Mouse (Mus musculus) thymus, postnatal 10 days (tissue): Measurements from ENCODE around the gene 4930438A08Rik.
A peak's percentile ranks its signal among the peaks of the same experiment; 100 is the strongest.
"Not testable (repeated sequence)": the region's sequence is repeated elsewhere in the genome, so short reads cannot be mapped to it uniquely, and the experiment has no call there.

Experiments used
- DNase-seq, 2 experiments: peaks; one replicate each; pipeline ENCODE4 v3.0.0; 2021; ENCODE audit warnings: low spot score in 2 of 2

4930438A08Rik gene

DNA sequence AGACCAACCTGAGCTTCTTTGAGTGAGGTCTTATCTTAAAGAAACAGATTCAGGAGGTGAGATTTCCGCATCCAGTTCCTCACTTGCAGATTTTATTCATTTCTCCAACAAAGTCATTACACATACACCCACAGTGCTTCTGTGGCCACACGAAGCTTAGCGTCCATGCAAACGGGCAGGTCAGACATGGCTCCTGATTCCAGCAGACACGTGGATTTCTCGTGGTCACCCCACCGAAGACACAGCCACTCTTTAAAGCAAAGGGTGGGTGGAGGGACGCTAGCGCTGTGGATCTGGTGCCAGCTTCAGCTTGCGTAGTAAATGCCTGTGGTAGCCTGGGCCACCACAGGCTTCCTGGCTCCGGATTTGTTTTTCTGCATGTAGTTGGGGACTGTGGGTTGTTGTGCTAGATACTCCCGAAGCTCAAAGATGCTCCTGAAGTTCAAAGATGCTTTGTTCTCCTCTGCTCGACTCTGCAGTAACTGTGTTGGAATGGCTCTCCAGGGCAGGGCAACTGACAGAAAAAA, 7.4 kb downstream of the 4930438A08Rik start:
- DNase-seq, result no peak

DNA sequence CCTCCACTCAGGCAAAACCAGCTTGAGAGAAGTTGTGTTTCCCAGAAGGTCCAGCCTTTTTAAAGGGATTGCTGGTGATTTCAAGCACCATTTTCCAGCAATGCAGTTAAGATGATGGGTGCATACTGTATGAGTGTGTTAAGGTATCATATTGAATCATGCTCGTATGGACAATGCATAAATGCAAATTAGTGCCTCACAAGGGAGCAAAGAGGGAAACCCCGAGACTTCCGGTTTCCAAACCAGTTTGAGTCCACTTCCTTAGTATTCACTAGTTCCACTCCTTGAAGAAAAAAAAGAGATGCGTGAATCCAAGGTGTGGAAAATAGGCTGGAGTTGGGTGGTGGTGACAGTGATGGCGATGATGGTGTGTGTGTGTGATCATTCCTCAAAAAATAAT, 7.9 kb downstream of the 4930438A08Rik start:
- DNase-seq, result no peak

DNA sequence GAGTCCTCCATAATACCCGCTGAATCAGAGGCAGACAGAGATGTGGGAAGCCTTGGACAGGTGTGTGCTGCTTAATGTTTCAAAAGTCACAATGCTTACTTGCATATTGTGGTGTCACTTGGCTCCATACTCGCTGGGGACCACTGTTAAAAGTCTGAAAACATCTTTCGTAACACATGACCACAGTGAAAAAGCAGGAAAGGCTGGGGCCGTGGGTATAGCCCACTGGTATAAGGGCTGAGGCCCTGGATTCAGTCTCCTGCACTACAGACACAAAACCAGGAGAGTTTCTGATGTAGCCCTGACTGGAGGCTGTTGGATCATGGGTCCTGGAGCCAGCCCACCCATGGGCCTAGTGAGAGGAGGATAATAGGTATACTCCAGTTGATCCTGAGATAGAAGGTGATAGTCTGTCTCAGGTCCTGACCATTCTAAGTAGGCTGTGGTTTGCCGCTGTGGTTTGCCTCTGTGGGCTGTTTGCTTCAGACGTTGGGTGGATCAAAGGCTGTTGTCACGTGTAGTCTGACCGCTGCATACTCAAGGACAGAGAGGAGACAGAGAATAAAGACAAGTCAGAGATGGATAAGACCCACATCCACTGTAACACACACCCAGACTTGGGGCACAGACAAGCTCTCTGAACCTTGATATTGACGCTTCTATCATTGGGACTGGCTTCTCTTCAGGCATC, 15.5 kb downstream of the 4930438A08Rik start:
- no peak for DNase-seq

GRCm38 (mm10) chr11:58290812-58291211, 16.2 kb downstream of the 4930438A08Rik start:
- DNase-seq, result no peak

DNA sequence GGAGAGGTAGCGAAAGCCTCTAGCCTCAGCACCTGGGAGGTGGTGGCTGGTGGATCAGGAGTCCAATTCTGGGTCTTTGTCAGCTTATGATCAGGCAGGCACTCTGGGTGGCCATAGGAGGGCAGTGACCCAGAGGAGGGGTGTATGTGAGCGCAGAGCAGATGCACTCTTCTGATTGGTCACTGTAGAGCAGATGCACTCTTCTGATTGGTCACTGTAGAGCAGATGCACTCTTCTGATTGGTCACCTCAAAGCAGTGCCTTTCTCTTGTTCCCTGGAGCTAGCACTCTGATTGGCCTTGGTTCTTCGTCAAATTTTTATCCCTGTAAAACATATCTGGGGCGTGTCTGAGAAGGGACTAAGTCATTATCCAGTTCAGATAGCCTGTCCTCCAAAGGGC, 18.2 kb downstream of the 4930438A08Rik start:
- no peak for DNase-seq

DNA sequence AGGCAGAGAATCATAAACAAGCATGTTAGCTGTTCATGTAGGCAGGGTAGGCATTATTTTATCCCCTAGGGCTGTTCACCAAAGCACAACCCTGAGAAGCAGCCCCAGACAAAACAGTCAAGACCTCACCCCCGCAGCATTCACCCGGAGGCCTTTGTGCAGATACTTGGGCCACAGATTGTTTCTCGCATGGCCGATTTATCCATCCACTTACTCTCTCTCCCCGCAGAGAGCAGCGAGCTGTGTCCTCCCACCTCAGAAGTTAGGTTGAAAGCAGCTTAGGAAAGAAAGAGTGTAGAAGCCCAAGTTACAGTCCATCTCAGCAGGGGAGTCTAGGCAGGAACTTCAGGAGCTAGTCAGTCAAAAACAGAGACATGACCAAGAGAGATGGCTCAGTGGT, 22.8 kb downstream of the 4930438A08Rik start:
- no peak for DNase-seq

DNA sequence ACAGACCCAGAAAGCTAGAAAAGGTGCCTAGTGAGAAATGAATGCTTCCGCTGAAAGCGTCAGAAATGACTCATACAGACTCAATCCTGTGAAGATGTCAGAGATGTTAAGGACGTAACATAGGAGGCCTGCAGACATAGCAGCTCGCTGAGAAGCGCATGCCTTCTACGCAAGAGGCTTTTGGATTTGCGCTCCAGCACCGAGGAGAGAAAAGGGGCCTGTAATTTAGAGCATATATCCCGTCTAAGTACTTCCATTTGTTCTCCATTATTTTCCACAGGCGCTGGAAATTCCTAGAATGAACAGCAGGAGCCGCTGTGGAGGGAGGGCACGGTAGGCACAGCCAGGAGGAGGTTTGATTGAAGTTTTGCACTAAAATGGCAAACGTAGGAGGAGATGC, 26.5 kb downstream of the 4930438A08Rik start:
- DNase-seq, result peak; percentile 43 to 52

- peak; percentile 92 to 95 for DNase-seq
Measured at GRCm38 (mm10) chr11:58301837-58302754, 27.5 kb downstream of the 4930438A08Rik start.

GRCm38 (mm10) chr11:58302774-58303445, 28.3 kb downstream of the 4930438A08Rik start:
- DNase-seq, result no peak

GRCm38 (mm10) chr11:58303594-58303993, 29.0 kb downstream of the 4930438A08Rik start:
- DNase-seq, result no peak

- DNase-seq, result not testable (repeated sequence)
Measured at GRCm38 (mm10) chr11:58305299-58305698, 30.7 kb downstream of the 4930438A08Rik start.

GRCm38 (mm10) chr11:58306860-58307308, 32.3 kb downstream of the 4930438A08Rik start, which contains the start of gene Zfp692:
Gene Zfp692 (plus strand): TSS chr11:58307069.
- peak; percentile 89 to 91 for DNase-seq

- DNase-seq, result peak; percentile 32 to 44
Measured at GRCm38 (mm10) chr11:58307411-58308080, 32.9 kb downstream of the 4930438A08Rik start.

DNA sequence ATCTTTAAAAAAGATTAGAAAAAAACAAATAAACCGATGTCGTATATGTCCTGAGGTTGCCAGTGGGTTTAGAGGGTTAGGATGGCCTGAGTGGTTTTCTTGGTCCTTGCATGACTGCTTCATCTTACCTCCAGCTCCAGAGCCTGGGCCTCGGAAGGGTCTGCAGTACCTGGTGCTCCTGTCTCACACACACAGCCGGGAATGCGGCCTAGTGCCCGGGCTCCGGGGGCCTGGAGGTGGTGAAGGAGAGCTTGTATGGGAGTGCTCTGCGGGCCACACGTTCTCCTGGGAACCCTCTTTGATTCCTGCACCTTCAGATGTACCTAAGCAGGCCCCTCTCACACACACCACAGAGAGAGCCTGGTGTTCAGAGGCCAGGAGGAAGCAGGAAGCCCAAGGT, 34.1 kb downstream of the 4930438A08Rik start:
- DNase-seq, result no peak

GRCm38 (mm10) chr11:58314069-58314468, 39.5 kb downstream of the 4930438A08Rik start:
- DNase-seq, result no peak

- DNase-seq, result no peak
Measured at GRCm38 (mm10) chr11:58315536-58316168, 41.1 kb downstream of the 4930438A08Rik start.

DNA sequence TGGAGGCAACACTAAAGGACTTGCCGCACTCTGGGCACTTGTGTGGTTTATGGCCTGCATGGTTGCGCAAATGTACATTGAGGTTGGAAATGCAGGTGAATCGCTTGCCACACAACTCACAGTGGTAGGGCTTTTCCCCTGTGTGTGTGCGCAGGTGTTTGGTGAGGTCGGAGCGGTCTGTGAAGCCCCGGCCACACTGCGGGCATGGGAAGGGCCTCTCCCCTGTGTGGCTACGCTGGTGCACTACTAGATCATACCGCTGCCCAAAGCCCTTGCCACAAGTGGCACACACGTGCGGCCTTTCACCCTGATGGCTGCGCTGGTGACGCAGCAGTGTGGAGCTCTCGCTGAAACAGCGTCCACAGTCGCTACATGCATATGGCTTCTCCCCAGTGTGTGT, 41.7 kb downstream of the 4930438A08Rik start:
- no peak for DNase-seq

- no peak for DNase-seq
Measured at GRCm38 (mm10) chr11:58316768-58317390, 42.3 kb downstream of the 4930438A08Rik start.

DNA sequence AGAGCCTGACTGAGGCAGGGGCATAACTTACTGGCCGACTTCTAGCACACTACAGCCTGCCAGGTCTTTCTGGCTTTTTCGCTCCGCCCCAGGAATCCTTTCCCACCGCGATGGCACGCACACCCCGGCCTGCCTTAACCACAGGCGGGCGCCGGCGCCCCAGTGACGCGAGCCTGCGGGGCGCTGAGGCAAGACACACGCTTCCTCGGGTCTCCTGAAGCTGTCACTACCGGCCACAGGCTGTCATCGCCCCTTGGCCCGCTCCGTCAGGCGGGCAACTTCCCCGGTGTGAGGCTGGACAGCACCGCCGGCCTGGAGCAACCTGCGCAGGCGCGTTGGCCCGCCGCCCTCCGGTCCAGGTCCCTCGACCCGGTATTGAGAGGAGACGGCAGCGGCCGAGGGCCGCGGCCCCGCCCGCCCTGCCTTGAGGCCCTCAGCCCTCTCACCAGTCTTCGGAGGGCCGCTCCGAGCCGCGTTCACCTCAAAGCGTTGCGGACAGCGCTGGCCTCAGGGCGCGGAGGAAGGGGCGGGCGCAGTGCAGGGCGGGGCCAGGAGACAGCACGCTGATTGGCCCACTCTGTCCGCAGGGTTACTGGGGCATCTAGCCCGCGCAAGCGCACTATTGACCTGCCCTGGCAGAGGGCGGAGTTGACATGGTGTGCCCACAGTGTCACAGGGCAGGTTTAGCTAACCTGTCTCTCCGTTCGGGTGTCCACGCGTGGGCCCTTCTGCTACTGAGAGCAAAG, 48.4 kb downstream of the 4930438A08Rik start:
- DNase-seq, result peak; percentile 94 to 97
